Mouse (Mus musculus) induced T-regulatory cell, adult 2 months (primary cell): Measurements from ENCODE around the gene Ypel3.
"Not testable (repeated sequence)": the region's sequence is repeated elsewhere in the genome, so short reads cannot be mapped to it uniquely, and the experiment has no call there.

Experiments
- DNase-seq: peaks from one replicate; pipeline ENCODE4 v3.0.0-alpha.2; 2012; ENCODE audit warnings: low read depth

Ypel3 gene

DNA sequence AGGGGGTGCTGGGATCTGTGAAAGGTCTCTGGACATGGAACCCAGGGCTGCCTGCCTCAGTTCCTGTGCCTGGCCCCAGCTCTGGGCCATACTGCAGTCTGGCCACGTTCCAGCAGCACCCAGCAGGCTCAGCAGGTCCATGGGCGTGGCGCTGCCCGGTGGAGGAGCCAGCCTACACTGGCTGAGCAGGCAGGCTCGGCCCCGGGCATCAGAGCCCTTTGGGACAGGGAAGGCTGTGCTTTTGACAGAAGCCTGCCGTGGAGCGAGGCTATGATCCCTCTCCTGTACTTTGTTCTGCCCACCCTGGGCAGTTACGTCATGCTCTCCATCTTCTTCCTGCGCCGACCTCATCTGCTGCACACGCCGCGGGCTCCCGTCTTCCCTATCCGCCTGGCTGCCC lies 10.6 kb upstream of the Ypel3 start, which contains the start of gene Gdpd3:
Gene Gdpd3, plus strand, starts transcription at position 134 of the 400 bp plus-strand sequence.
- DNase-seq = no peak

DNA sequence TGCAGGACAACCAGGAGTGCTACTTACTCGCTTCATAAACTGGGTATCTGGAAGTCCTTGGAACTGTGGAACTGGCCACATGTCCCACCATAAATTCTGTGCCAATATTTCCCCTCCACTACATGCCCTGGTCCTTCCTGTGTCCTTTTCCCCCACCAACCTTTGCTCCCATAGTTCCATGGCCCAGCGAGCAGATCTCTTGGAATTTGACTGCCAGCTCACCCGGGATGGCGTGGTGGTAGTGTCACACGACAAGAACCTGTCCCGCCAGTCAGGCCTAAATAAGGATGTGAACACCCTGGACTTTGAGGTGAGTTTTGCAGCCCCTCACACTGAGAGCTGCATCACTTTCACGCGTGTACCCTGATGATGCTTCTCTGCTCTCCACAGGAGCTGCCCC lies 9.8 kb upstream of the Ypel3 start:
- DNase-seq = no peak

DNA sequence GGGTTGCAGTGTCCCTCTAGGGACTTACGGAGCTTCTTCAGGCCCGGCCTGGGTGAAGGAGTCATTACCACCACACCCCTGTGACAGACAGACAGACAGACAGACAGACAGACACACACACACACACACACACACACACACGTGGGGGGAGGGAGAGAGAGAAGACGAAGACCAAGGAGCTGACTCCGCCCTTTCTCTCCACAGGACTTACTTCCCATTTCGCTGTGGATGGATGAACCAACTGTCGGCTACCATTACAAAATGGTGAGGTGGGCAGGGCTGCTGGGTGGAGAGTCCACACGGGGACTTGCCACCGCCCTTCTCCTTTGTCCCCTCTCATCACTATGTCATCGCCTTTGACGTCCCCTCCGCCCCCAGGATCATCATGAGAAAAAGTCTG lies 6.0 kb upstream of the Ypel3 start:
- no peak for DNase-seq

DNA sequence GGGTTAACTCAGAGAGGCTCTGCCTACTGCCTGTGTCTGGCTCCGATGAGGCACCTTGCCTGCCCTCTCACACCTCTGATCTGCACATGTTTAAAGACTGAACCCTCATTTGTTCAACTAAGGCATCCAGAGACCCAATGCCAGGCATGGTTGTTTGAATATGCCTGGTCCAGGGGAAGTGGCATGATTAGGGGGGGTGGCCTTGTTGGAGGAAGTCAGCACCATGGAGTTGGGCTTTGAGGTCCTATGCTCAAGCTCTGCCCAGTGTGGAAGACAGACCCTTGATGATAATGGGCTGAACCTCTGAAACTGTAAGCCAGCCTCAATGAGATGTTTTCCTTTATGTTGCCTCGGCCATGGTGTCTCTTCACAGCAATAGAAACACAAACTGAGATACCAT lies 3.4 kb upstream of the Ypel3 start:
- no peak for DNase-seq

DNA sequence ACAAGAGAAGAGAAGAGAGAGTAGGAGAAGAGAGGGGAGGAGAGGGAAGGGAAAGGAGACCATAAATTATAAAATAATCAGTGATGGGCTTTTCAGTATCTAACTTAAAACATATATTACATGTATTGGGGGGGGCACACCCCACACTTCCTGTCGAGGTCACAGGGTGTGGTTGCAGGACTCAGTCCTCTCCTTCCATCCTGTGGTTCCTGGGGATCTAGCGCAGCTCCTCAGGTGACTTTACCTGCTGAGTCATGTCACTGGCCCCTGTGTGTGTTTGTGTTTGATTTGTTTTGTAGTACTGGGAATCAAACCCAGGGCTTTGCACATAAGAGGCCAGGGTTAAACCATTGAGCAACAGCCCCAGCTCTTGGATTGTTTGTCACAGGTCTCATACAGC lies 2.3 kb upstream of the Ypel3 start:
- peak; percentile 66 for DNase-seq

DNA sequence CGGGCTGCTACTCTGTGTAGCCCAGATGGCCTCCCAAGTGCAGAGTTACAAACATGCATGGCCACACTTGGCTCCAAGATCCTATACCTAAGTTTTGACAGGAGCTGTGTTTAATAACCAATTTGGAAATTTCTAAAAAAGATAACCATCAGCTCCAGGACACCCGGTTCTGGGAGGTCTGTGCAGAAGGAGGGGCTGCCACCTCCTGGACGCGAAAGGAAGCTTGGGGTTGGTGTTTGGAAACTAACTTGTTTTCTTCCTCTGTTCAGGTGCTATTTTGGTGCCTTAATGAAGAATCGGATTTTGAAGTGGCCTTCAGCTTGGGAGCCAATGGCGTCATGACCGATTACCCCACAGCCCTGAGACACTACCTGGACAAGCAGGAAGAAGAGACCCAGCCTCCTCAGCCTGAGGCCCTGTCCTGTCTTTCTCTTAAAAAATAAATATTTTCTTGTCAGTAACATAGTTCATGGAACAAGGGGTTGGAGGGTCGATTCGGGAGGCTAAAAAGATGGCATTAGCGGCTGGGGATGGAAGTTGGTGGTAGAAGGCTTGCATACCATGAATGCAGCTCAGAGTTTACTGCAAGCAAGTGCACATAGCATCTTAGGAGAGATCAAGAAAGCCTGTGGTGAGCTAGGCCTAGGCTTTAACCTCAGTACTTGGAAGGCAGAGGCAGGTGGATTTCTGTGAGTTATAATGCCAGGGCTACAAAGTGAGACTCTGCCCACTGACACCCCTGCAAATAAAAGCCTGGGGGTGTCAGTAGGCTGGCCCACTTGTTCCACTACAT lies 1.4 kb upstream of the Ypel3 start:
- DNase-seq = peak; percentile 56

DNA sequence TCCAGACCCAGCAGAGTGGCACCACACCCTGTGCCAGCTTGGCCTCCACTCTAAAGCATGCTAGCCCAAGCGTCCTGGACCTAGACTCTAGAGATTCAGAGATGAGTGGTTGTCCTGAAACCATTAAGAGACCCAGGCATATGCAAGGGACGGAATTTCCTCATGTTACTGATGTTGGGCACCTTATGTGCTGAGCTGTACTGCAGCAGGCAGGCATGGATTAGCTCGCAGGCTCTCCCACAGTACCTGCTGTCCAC lies 849 bp upstream of the Ypel3 start:
- DNase-seq = no peak

DNA sequence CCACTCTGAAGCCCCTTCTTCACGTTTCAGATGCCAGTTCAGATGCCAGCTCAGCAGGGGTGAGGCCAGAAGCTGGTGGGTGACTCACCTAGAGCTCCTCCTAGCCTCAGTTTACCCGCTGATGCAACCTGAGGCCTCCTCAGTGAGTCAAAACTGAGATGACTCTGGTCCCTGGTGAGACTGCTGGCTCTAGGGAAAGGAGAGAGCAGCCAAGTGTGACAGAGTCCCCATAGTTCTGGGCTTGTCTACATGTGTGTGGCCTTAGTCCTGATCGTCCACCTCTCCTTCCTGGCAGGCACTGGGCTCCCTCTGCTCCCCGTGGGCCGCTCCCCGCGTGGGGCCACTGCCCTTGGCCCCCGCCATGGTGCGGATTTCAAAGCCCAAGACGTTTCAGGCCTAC lies 721 bp downstream of the Ypel3 start:
- peak; percentile 43 for DNase-seq

DNA sequence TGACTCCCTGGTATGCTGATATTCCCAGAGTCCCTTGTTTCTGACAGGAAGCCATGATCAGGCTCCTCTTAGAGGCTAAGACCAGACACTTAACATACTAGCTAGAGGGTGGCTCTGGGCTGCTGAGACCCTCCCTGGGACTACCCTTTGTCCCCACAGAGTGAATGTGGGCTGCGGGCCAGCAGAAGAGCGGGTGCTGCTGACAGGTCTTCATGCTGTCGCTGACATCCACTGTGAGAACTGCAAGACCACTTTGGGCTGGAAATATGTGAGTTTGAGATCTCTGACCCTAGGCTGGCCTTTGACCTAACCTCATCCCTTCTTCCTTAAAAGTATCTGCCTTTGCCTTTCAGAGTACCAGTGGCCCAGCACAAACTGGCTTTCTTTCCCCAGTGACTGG lies 1.4 kb downstream of the Ypel3 start:
- DNase-seq = no peak

DNA sequence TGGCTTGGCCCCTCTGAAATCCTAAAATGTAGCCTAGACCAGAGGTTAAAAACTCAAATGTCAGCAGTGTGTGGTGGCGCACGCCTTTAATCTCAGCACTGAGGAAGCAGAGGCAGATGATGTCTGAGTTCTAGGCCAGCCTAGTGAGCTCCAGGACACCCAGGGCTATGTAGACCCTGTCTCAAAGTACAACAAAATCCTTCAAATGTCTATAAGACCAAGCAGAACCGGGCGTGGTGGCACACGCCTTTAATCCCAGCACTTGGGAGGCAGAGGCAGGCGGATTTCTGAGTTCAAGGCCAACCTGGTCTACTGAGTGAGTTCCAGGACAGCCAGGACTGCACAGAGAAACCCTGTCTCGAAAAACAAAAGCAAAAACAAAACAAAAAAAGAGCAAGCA lies 2.3 kb downstream of the Ypel3 start:
- DNase-seq = not testable (repeated sequence)

DNA sequence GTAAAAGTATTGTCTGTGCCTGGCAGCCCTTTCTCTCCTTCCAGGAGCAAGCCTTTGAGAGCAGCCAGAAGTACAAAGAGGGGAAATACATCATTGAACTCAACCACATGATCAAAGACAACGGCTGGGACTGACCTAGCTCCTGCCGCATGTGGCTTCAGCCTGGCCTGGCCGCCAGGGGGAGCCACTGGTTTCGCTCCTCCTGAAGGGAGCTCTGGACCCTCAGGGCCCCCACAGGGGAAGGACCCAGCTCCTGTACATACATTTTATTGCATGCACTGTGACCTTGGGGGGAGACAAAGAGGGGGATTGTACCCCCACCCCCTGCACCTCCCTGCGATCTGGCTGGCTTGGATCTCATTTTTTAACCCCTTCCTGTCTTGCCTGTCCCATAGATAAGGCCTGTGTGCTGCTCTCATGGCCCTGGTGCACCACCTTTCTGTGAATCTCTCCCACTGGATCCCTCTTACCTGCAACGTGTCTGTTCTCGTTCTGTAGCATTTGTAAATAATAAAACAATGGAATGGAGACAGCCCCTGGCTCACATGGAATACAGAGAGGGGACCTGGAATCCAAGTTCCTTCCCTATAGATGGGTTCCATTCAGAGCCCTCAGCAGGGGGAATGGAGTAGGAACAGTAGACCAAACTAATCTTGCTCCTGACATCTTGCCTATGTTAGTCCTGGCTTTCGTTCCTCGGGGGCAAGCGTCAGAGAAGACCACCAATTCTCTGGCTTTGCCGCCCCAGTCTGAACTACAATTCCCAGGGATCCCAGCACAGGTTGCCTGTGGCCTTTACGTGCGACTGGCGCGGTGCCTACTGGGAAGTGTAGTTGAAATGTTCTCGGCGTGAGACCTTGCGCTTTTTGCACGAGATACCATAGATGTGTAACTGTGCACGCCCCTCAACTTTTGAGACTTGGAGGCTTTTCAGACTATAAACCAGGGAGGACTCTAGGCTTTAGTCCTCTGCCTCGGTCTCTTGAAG lies 3.5 kb downstream of the Ypel3 start:
- DNase-seq = peak; percentile 88

DNA sequence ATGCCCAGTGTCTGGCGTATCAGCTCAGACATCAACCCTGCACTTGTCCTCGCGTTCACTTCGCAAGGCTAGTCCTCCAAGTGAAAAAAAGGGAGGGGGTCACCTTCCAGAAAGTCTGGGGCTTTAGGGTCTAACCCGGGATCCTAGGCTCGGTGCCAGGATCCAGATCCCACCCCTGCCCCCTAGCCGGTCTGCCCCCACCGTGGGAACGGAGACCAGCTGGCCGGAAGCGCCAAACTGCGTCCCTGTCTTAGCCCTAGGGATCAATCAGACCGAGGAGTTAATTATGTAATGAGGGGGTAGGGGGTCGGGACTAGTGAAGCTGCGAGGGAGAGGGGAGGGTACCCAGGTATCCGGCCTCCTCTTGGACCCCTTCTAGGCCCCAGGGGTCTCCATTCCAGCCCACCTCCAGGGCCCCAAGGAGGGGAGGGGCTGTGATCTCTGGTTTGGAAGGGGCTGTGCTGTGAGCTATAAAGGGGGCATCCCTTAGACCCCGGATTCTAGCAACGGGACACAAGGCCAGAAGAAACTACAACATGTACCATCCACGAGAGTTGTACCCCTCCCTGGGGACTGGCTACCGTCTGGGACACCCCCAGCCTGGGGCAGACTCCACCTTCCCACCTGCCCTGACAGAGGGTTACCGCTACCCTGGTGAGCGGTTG lies 4.3 kb downstream of the Ypel3 start, which contains the start of gene Tbx6:
Gene Tbx6, plus strand, starts transcription at position 513 of the 665 bp plus-strand sequence.
- DNase-seq = no peak

DNA sequence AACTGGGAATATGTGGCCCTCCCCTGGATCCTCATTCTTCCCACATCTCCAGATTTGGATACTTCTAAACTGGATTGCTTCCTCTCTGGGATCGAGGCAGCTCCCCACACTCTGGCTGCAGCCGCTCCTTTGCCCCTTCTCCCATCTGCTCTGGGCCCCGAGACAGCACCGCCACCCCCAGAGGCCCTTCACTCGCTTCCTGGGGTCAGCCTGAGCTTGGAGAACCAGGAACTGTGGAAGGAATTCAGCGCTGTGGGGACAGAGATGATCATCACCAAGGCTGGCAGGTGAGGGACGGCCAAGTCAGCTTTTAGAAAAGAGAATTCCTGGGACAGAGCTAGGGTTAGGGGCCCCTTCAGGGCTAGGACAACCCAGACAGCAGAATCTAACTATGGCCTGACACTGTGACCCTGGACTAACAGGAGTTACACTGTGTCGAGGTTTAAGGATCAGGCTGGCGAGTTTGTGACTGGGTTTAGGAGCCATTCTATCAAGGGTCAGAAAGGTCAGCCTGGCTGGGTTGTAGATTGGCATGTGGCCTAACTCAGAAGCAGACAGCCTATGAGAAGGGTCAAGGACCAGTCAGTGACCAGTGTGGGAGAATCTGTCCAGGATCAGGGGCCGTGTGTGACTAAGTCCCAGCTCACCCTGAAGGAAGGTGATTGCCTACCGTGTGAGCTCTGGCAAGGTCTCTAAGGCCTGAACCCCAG lies 5.1 kb downstream of the Ypel3 start:
- DNase-seq = no peak

DNA sequence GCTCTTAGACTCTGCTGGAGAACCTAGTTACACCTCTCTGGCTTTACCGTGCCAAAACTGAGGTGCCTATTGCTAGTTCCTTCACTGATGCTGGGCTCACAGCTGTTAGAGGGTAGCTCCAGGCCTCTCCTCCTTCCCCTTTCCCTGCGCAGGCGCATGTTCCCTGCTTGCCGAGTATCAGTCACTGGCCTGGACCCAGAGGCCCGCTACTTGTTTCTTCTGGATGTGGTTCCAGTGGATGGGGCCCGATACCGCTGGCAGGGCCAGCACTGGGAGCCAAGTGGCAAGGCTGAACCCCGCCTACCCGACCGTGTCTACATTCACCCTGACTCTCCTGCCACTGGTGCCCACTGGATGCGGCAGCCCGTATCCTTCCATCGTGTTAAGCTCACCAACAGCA lies 5.9 kb downstream of the Ypel3 start:
- DNase-seq = no peak

DNA sequence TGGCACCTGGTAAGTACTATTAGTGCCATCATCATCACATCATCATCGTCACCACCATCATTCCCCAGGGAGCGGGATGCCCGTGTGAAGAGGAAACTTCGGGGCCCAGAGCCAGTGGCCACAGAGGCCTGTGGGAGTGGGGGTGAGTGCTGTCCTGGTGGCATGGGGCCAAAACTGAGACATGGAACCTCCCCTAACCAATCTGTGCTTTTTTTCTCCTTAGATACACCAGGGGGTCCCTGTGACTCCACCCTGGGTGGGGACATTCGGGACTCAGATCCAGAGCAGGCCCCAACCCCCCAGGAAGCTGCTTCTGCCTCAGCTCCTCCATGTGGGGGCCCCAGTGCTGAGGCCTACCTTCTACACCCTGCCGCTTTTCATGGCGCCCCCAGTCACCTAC lies 7.7 kb downstream of the Ypel3 start:
- DNase-seq = no peak

DNA sequence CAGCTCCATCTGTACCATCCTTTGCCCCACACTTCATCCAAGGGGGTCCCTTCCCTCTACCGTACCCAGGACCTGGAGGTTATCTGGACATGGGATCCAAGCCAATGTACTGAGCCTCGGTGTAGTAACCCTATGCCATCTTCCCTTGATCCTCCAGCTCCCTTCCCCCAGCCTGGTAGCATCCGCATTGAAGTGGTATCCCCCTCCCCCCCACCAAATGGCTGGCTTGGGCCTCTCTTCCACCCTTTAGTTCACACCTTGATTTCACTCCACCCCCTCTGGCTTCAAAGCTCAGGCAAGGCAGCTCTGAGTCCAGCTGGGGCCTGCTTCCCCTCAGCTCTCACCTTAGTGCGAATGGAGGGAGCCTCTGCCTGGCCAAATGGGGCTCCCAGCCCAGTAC lies 8.3 kb downstream of the Ypel3 start:
- DNase-seq = no peak

DNA sequence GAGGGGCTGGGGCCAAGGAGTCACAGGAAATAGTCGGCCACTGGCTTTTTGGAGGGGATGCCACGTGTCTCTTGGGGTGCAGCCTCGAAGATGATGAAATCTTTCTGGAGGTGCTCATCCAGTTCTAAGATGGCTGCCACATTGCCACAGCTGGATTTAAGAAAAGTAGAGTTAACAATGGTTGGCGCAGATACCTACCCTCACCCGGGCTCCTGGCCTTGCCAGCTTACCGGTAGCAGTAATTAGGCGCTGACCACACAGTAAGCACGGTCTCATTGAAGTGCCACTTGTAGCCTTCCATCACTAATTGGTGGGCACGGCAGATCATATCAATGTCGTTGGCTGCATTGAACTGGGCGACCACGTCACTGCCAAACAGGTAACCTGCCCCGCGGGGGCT lies 9.4 kb downstream of the Ypel3 start:
- no peak for DNase-seq

DNA sequence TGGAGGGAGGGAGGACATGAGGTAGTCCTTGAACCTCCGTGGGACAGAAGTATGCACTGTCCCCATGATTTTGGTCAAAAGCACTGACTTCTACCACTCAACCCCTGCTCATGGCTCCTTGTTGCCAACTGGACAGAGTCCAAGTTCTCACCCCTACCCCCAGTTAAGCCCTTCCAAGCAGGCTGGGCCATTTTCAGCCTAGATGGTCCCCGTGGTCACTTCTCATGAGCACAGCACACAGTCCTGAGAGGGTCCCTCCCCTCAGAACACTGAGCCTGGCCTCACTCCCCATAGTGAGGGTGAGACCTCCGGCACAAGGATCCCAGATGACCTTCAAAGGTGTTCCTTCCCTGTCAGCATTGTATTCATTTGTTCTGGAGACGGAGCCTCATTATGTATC lies 12.4 kb downstream of the Ypel3 start:
- DNase-seq = no peak

DNA sequence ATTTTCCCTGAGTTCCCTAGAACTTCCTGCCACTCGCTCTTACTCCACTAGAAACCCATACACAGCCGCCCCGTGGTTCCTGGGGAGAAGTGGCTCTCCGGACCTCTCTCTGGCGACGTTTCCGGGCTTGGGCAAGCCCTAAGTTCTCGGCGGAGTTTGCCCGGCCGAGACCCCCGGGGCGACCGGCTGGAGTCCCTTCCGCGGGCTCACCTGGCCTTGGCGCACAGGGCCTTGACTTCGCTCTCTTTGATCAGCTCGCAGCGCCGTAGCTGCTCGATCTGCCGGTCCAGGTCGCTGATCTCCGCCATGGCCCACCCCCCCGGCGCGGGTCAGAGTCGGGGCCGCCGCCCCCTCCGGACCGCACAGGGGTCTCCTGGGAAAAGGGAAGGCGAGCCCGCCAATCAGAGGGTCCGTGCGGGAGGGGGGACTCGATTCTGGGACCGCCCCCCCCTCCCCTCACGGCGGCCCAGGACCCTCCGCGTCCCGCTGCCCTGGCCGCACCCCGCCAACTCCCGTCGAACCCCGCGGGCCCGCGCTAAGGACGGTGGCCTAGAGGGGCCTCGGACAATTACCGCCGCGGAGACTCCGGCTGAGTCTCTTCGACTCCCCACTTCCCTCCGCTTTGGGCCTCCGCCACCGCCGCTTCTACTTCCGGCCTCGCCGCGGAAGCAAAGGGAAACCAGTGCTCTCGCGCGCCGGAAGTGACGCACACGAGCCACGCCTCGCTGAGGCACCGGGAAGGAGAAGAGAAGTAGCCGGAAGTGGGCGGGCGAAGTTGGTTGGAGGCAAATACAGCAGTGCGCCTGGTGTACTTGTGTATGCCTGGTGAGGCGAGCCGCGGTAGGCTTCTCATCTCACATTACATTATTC lies 15.3 kb downstream of the Ypel3 start, which contains the start of gene Ppp4c:
Gene Ppp4c, minus strand, starts transcription at position 646 of the 870 bp plus-strand sequence.
- DNase-seq = peak; percentile 99

DNA sequence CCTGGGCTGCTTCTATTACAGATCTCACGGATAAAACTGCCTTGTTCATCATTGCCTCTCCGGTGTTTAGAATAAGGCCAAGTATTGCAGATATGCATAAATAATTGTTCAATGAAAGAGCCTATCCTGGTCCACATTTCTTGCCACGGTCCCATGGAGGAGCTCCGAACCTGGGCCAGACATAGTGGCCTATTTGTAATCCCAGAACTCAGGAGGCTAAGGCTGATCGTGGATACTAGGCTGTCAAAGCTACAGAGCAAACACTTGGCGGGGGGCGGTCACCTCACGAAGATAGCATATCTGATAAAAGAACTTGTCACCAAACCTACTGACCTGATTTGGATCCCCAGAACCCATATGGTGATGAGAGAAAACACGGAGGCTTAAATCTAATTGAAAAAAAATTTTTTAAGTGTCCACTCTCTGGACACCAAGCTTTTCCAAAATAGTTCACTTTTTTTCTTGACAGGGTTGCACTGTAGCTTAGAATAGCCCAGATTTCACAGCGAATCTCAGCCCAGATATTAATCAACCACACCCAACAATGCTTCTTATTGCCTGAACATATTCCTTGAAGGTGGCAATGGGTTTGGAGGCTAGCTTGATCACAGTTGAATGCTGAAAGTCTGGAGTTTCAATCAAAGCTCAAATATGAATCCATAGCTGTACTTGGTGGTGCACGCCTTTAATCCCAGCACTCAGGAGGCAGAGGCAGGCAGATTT lies 16.1 kb downstream of the Ypel3 start:
- no peak for DNase-seq
